Mouse (Mus musculus): Measurements from ENCODE around the gene Dll1. TPM values are rescaled to one million over a fixed set of nuclear protein-coding genes. Genes with fewer than 3 reads are reported as not detected.
A peak's percentile ranks its signal among the peaks of the same experiment; 100 is the strongest.

Gene Dll1
- total RNA-seq, 2 experiments from 2014 or later, result 10.3 to 14.7 TPM

- no peak for DNase-seq
Measured at GRCm38 (mm10) chr17:15329740-15330318, 46.8 kb downstream of the Dll1 start.

GRCm38 (mm10) chr17:15327106-15327505, 49.6 kb downstream of the Dll1 start:
- DNase-seq, result peak; percentile 47

GRCm38 (mm10) chr17:15325976-15326842, 50.5 kb downstream of the Dll1 start:
- DNase-seq, result no peak

- DNase-seq, result no peak
Measured at GRCm38 (mm10) chr17:15323191-15323834, 53.4 kb downstream of the Dll1 start.

Other genes with a start within 250 kb of the Dll1 start
- gene Fam120b, start 19.3 kb upstream of the Dll1 start, total RNA-seq (2021), result 10 to 100 TPM in 1 of 2 experiments, 1 to 10 TPM in 1; 9.8 to 12.0 TPM
- gene Psmb1, start 122.9 kb upstream of the Dll1 start, total RNA-seq (2021), result 100 to 1,000 TPM; 136 to 143 TPM
- gene Tbp, start 123.0 kb upstream of the Dll1 start, total RNA-seq (2021), result 10 to 100 TPM in 1 of 2 experiments, 1 to 10 TPM in 1; 10.0 to 11.6 TPM
- 10 to 100 TPM; 14.5 to 16.9 TPM for gene Pdcd2, start 150.4 kb upstream of the Dll1 start, total RNA-seq (2021)
- gene Prdm9, start 187.5 kb upstream of the Dll1 start, total RNA-seq (2021), result 1 to 10 TPM; 2.4 to 6.9 TPM